Mouse (Mus musculus) left cerebral cortex, adult 2 months (tissue): ENCODE results near the gene Gdf1. TPM values are rescaled to one million over a fixed set of nuclear protein-coding genes. Genes with fewer than 3 reads are reported as not detected.

ENCODE experiments used
- DNase-seq, 2 experiments: peaks; one replicate each; pipeline ENCODE4 v3.0.0; 2021 to 2022; ENCODE audit warnings: low spot score in 2 of 2, mixed read lengths in 1 of 2; ENCODE audit errors: extremely low spot score in 1 of 2
- H3K27ac ChIP-seq: fragments of 200-600 bp; 2 replicates; pipeline ENCODE4 v1.8.1; 2022
- H3K4me3 ChIP-seq: fragments of 200-600 bp; 2 replicates; pipeline ENCODE4 v1.8.1; 2022
- CTCF ChIP-seq: fragments of 200-600 bp; IDR thresholded peaks from 2 replicates; pipeline ENCODE4 v1.8.1; 2022; ENCODE audit warnings: antibody characterized with exemption, mild to moderate bottlenecking, moderate library complexity
- intact Hi-C: fragments of 180-260 bp; cut with DNase I; formaldehyde crosslinking; loops from one replicate; pipeline ENCODE4 v1.15.1; 2025
- total RNA-seq, 2 experiments: library from RNA; stranded (reverse); gene quantifications; 2 replicates each; pipeline ENCODE4 v1.2.3; 2021

Gene Gdf1
- total RNA-seq, 2 experiments from 2014 or later, result 8.2 to 17.1 TPM

DNA sequence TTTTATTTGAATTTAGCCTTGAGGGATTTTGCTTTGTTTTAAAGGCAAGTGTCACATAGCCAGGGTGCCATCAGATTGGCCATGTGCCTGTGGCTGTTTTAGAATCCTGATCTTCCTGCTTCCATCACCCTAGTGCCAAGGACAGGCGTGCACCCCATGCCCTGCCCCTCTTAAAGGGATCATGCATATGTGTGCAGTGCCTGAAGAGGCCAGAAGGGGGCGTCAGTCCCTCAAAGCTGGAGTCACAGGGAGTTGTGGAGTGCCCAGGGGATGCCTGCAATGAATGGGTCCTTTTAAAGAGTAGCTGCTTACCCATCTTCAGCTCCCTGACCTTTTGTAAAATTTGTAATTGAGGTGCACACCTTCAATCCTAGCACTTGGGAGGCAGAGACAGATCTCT, 20.3 kb upstream of the Gdf1 start:
- Histone ChIP-seq H3K4me3 (no peak overlapping the region), H3K27ac (no peak overlapping the region)
- peak; percentile 62 for TF ChIP-seq CTCF
- no peak for DNase-seq
- intact Hi-C loops, result no loop called here

DNA sequence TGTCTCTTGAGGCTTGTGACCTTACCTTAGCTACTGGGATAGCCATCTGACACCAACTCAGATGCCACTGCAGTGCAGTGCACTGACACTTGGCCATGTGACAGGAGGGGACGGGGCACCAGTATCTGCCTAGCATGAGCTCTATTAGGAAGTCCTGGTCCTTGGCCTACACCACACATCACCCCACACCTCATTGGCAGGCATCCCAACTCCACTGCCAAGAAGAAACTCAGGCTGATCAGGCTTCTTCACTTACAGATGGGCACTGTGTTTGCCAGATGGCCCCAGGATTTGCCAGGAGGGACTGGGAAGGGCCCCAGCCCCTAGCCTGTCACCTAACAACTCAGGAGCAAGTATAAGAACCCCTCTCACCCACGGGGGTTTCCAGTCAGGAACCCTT, 16.2 kb upstream of the Gdf1 start:
- Histone ChIP-seq H3K27ac (no peak overlapping the region), H3K4me3 (no peak overlapping the region)
- intact Hi-C loops, result no loop called here
- no peak for TF ChIP-seq CTCF
- no peak for DNase-seq

DNA sequence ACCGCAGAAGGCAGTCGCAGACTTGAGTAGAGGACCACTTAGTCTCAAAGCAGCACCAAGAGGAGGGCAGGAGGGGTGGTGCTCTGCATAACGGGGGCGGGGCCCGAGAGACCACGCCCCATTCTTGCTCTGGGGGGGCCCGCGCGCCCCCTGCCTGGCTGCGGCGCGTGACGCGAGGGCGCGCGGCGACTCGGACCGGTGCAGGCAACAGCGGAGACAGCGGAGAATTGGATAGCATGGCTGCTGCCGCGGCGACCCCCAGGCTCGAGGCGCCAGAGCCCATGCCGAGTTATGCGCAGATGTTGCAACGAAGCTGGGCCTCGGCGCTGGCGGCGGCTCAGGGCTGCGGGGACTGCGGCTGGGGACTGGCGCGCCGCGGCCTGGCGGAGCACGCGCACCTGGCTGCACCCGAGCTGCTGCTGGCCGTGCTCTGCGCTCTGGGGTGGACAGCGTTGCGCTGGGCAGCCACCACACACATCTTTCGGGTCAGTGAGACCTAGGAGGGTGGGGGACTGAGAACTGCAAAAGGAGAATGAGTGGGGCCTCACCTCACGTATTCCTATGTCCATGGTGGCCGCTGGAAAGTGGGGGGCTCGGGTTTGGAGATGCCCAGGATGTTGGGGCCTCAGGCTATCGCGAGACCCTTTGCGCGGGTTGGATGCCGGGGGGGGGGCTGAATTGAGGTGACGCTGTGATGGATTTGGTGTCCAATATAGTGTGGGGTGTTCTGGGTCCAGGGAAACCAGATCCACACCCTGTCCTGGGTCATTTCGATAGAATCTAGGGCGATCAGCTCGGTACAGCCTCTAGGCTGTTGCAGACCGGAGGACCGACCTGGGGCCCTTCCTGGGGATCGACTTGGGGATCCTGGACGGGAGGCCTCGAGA, 13.8 kb upstream of the Gdf1 start, which contains the start of gene Cers1:
Gene Cers1 (plus strand): TSS at position 152 of the 887 bp plus-strand sequence.
- TF ChIP-seq CTCF, result no peak
- peak within 1 kb of the TSS; percentile 97 for H3K27ac ChIP-seq
- intact Hi-C loops, result no loop called here
- peak; percentile 84 to 86 for DNase-seq
- peak within 1 kb of the TSS; percentile 93 for H3K4me3 ChIP-seq

DNA sequence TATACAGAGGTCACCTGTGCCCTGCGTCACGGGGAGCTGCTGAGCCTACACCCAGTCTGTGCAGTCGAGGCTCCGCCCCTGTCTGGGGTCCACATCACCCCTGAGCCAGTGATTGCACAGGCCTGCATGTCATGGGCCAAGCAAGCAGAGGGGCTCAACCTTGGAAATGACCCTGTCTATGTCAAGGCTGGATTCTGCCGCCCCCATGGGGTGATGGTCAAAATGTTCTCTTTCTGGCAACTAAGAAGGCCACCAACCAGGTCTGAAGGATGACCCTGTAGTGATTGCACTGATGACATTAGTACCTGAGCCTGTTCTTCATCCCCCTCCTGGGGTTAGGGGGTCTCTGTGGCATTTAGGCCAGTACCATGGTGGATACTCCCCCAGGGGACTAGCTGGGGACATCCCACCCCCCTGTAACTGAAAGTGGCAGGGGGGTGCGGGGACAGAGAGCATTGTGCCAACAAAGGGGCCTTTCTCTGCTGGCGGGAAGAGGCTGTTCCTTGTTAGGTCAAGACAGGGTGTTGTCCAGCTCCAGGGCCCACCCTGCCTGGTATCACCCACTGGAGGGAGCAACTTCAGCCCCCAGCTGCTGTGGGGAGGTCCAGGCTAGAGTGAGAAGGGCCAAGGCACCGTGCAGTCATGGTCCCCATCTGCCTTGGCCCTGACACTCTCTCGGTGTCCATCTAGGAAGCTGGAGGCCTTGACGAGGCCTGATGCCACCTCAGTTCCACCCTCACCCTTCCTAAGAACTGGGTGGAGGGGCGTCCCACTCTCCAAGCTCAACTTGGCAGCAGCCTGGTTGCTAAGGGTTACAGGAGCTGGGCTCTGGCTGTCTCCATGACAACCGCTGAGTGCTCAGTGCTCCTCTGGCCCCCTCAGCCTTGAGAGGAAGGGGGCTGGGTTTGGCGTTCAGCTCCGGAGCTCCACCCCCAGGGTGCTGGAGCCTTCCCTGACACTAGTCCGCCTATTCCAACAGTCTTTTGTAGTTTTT, 12.8 kb upstream of the Gdf1 start:
- H3K27ac ChIP-seq, result peak overlapping the region; percentile 97
- peak; percentile 83 to 88 for DNase-seq
- peak overlapping the region; percentile 93 for H3K4me3 ChIP-seq
- intact Hi-C loops, result no loop called here
- TF ChIP-seq CTCF, result no peak

DNA sequence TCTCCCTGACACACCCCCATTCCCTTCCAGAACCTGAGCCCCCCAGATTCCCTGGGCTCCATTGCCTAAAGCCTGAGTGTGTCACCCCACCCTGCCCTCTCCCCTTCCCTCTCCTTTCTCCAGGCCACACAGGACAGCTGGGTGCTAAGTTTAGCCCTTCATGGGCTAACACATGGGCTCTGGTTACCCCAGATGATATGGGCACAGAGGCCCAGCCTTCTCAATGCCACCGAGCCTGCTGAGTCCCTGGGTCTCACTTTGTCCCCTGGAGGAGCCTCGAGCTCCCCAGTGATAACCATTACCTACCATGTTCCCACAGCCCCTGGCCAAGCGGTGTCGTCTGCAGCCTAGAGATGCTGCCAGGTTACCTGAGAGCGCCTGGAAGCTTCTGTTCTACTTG, 11.7 kb upstream of the Gdf1 start:
- no peak for TF ChIP-seq CTCF
- no peak for DNase-seq
- peak overlapping the region; percentile 9; the same call in 1 of the 2 replicates for H3K27ac ChIP-seq
- H3K4me3 ChIP-seq, result no peak overlapping the region
- intact Hi-C loops, result no loop called here

DNA sequence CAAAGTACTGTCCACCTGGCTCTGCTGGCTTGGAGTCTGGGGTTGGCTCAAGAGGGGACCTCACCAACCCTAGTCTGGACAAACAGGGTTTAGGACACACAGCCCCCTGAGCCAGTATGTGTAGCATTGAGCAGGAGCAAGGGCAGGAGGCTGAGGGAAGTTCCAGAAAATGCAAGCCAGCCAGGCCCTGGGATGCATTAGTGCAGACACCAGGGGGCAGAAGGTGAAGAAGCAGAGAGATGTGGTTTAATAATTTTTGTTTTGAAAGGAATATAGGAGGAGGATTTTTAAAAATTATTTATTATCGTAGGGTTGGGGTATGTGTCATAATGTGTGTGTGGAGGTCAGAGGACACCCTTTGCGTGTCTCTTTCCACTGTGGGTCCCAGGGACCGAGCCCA, 5.9 kb upstream of the Gdf1 start:
- intact Hi-C loops, result no loop called here
- DNase-seq, result no peak
- H3K4me3 ChIP-seq, result no peak overlapping the region
- no peak for TF ChIP-seq CTCF
- no peak overlapping the region for H3K27ac ChIP-seq

DNA sequence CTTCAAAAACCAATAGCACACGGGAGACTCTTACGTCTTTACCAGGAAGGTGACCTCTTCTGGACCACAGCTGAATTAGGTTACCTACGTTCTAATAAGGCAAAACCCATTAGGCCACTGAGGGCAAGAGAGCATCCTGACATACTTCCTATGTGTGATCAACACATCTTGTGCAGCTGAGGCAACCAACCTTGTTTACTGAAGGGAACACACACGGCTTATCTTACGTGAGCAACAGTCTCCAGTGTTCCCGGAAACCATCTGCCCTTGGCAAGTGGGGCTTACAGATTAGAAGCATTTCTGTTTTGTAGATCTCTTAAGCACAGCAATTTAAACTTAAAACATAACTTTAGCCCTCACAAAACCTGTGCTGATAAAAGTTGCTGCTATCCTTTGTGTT, 2.1 kb upstream of the Gdf1 start:
- no peak overlapping the region for H3K27ac ChIP-seq
- no peak for DNase-seq
- H3K4me3 ChIP-seq, result no peak overlapping the region
- TF ChIP-seq CTCF, result no peak
- intact Hi-C loops, result no loop called here

DNA sequence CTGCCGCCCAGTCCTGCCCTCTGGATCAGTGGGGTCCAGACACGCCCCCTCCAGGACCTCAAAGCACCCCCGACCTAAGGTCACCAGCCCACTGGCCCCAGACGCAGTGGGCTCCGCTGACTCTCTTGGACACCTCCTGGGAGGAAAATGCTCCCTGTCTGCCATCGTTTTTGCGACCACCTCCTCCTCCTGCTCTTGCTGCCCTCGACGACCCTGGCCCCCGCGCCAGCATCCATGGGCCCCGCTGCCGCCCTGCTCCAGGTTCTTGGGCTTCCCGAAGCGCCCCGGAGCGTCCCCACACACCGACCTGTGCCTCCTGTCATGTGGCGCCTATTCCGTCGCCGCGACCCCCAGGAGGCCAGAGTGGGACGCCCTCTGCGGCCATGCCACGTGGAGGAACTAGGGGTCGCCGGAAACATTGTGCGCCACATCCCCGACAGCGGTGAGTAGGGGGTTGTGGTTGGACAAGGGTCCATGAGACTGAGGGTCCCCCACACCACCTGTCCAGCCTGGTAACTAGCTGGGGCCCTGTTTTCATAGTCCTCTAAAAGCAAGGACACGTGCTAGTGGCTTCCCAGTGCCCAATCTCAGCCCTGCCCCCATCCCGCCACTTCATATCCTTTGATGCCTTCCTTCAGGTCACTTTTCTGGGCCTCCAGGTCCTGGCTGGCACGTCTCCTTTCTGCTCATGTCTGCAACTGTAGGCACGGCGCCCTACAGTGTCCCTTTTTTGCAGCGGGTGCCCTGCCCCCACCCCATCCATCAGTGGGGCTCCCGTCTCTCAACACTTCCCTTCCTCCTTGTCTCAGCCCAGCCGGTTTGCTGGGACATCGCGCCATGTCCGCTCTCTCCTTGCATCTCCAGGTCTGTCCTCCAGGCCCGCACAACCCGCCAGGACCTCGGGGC, 471 bp downstream of the Gdf1 start:
- Histone ChIP-seq H3K27ac (peak overlapping the region; percentile 63), H3K4me3 (no peak overlapping the region)
- intact Hi-C loops, result no loop called here
- peak in 1 of 2 experiments; percentile 37 for DNase-seq
- TF ChIP-seq CTCF, result no peak

DNA sequence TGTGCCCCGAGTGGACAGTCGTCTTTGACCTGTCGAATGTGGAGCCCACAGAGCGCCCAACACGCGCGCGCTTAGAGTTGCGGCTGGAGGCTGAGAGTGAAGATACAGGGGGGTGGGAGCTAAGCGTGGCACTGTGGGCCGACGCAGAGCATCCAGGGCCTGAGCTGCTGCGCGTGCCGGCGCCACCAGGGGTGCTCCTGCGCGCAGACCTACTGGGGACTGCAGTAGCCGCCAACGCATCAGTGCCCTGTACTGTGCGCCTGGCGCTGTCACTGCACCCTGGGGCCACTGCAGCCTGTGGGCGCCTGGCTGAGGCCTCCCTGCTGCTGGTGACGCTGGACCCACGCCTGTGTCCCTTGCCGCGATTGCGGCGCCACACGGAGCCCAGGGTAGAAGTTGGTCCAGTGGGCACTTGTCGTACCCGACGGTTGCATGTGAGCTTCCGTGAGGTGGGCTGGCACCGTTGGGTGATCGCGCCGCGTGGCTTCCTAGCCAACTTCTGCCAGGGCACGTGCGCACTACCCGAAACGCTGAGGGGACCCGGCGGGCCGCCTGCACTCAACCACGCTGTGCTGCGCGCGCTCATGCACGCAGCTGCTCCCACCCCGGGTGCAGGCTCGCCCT, 1.2 kb downstream of the Gdf1 start:
- Histone ChIP-seq H3K27ac (peak overlapping the region; percentile 63), H3K4me3 (no peak overlapping the region)
- DNase-seq, result peak; percentile 67 to 70
- intact Hi-C loops, result no loop called here
- TF ChIP-seq CTCF, result peak; percentile 55

DNA sequence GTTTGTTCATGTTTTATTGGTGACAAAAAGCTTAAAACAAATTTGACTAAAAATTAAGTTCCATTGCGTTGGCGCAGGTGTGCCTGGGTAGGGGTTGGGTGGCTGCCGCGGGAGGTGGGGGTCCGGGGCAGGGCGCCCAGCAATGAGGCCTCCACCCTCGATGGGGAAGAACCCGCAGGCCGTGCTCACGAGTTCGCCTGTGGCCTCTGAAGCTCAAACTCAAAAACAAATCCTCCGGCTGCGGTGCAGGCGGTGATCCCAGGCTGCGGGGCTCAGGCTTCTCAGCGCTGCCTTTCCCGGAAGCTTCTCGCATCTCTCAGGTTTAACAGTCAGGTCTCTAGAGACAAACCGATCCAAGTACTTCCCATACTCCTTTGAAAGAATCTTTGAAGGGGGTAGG, 1.9 kb downstream of the Gdf1 start:
- no peak for TF ChIP-seq CTCF
- Histone ChIP-seq H3K4me3 (no peak overlapping the region), H3K27ac (peak overlapping the region; percentile 63)
- intact Hi-C loops, result no loop called here
- peak in 1 of 2 experiments; percentile 41 for DNase-seq
